Mouse (Mus musculus) cortical plate, adult 2 months (tissue): ENCODE data around the gene Tmem63b.
A peak's percentile ranks its signal among the peaks of the same experiment; 100 is the strongest.

Source experiments
- CTCF ChIP-seq: fragments of 200-500 bp; IDR thresholded peaks from 2 replicates; pipeline ENCODE4 v1.5.1; 2011; ENCODE audit warnings: mild to moderate bottlenecking, control low read depth, low read length; ENCODE audit not compliant: insufficient read depth; ENCODE audit errors: extremely low read depth
- POLR2A ChIP-seq: fragments of 200-500 bp; IDR thresholded peaks from 2 replicates; pipeline ENCODE4 v1.6.1; 2011; ENCODE audit warnings: mild to moderate bottlenecking, low read length, control low read depth; ENCODE audit not compliant: insufficient read depth; ENCODE audit errors: extremely low read depth

- no peak for TF ChIP-seq POLR2A
- TF ChIP-seq CTCF = peak; percentile 90
These were observed 31.6 kb upstream of the Tmem63b start for GRCm38 (mm10) chr17:45718323-45718722.
